Mouse (Mus musculus): Measurements from ENCODE around the gene Gpi1.

DNA sequence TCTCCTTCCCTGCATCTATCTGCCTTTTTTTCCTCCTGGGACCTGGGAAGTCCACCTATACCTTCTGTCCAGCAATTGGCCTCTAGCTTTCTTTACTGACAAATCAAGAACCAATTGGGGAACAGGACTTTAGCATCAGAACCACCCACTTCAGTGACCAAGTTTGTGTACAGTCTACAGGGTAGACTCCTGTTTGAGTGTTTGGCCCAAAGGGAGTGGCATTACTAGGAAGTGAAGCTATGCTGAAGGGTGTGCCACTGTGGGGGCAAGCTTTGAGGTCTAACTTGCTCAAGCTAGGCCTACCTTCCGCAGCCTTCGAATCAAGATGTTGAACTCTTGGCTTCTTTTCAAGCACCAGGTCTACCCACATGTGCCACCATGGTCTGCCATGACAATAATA is 29.3 kb downstream of the Gpi1 start:
- TF ChIP-seq CTCF (IDR thresholded peaks at IDR 0.05; ENCODE audit: low read depth): no peak
- no peak for TF ChIP-seq EP300 (IDR thresholded peaks at IDR 0.05; ENCODE audit: low read depth)
